Mouse (Mus musculus) ES-E14 (cell line): ENCODE results near the gene Atp8b3. TPM values are rescaled to one million over a fixed set of nuclear protein-coding genes. Genes with fewer than 3 reads are reported as not detected.

Experiments
- DNase-seq: peaks from one replicate; pipeline ENCODE4 v3.0.0-alpha.2; 2013; ENCODE audit warnings: low read depth, low spot score
- H3K27ac ChIP-seq: 2 replicates; pipeline ENCODE4 v1.5.1; 2012; ENCODE audit warnings: low read depth, mild to moderate bottlenecking, low read length, moderate library complexity, mixed read lengths; ENCODE audit not compliant: poor library complexity, insufficient read depth, severe bottlenecking
- H3K36me3 ChIP-seq: 2 replicates; pipeline ENCODE4 v1.6.1; 2012; ENCODE audit warnings: mild to moderate bottlenecking, low read length, moderate library complexity, mixed read lengths; ENCODE audit not compliant: control insufficient read depth, poor library complexity, insufficient read depth, severe bottlenecking
- H3K4me1 ChIP-seq, 2 experiments: fragments of 150-350 bp in 1 of 2; sonication (generic) in 1 of 2; 2 replicates each; pipeline ENCODE4 v1.6.1; 2012; ENCODE audit warnings: low read length in 2 of 2, mild to moderate bottlenecking in 1 of 2, mixed read lengths in 1 of 2; ENCODE audit not compliant: control insufficient read depth in 2 of 2, insufficient read depth in 2 of 2, poor library complexity in 1 of 2
- H3K4me3 ChIP-seq, 2 experiments: fragments of 150-350 bp in 1 of 2; sonication (generic) in 1 of 2; 2 replicates each; pipeline ENCODE4 v1.5.1; 2012; ENCODE audit warnings: low read length in 2 of 2, low read depth in 1 of 2, mild to moderate bottlenecking in 1 of 2, mixed read lengths in 1 of 2; ENCODE audit not compliant: insufficient read depth in 1 of 2, poor library complexity in 1 of 2, severe bottlenecking in 1 of 2
- H3K9ac ChIP-seq: 2 replicates; pipeline ENCODE4 v1.6.1; 2012; ENCODE audit warnings: low read depth, mild to moderate bottlenecking, low read length, mixed read lengths; ENCODE audit not compliant: poor library complexity, insufficient read depth, severe bottlenecking
- H3K9me3 ChIP-seq: fragments of 150-350 bp; sonication (generic); 2 replicates; pipeline ENCODE4 v1.6.1; 2012; ENCODE audit warnings: low read depth, mild to moderate bottlenecking, low read length; ENCODE audit not compliant: control insufficient read depth, insufficient read depth
- CHD2 ChIP-seq: IDR thresholded peaks from 2 replicates; pipeline ENCODE4 v1.6.1; 2014; ENCODE audit warnings: mild to moderate bottlenecking, low read depth, low read length, inconsistent platforms
- HCFC1 ChIP-seq: IDR thresholded peaks from 2 replicates; pipeline ENCODE4 v1.6.1; 2012; ENCODE audit warnings: low read length, inconsistent platforms, borderline replicate concordance; ENCODE audit not compliant: insufficient read depth
- MAFK ChIP-seq: IDR thresholded peaks from 2 replicates; pipeline ENCODE4 v1.6.1; 2014; ENCODE audit warnings: mild to moderate bottlenecking, low read depth, low read length, inconsistent platforms; ENCODE audit not compliant: insufficient read depth
- ZC3H11A ChIP-seq: IDR thresholded peaks from 2 replicates; pipeline ENCODE4 v1.6.1; 2012; ENCODE audit warnings: low read depth, mild to moderate bottlenecking, inconsistent platforms, low read length, borderline replicate concordance
- ZNF384 ChIP-seq: IDR thresholded peaks from 2 replicates; pipeline ENCODE4 v1.6.1; 2012; ENCODE audit warnings: low read depth, low read length, inconsistent platforms
- in situ Hi-C, 2 experiments: fragments of 600-800 bp; cut with MboI; formaldehyde crosslinking; loops; one replicate each; pipeline ENCODE4 v1.15.1; 2025; ENCODE audit warnings: low sequenced_read_pairs in 2 of 2, inconsistent platforms in 1 of 2; ENCODE audit not compliant: unreplicated experiment in 2 of 2
- total RNA-seq: library from RNA; depleted of rRNA; stranded (reverse); fragments of 300-350 nt; gene quantifications from 2 replicates; pipeline ENCODE4 v1.2.3, GENCODE M21; 2012

The Atp8b3 gene
- total RNA-seq, 1 experiment, result 0.80 TPM

- Histone ChIP-seq H3K4me3 (0 out of 4 replicates have a peak overlapping the region, but pooled peaks of 1 of the 2 experiments have one; percentile 4), H3K9ac (no peak overlapping the region), H3K9me3 (no peaks in the 10 kb centered on the region), H3K36me3 (no peaks in the 10 kb centered on the region; the same call in 1 of the 2 replicates), H3K27ac (no peak overlapping the region), H3K4me1 (peaks cover 3 to 16% of the 10 kb centered on the region in 2 experiments; a peak in 3 of 4 replicates)
- no peak for DNase-seq
- TF ChIP-seq CHD2 (no peak), HCFC1 (no peak), ZNF384 (no peak), MAFK (no peak), ZC3H11A (no peak)
- in situ Hi-C loops, result no loop called here
Observed at GRCm38 (mm10) chr10:80584642-80585552, 46.0 kb upstream of the Atp8b3 start.

- no peak for TF ChIP-seq ZNF384
- TF ChIP-seq ZC3H11A, result no peak
- no peaks in the 10 kb centered on the region for H3K9me3 ChIP-seq
- peak overlapping the region; percentile 32 to 33; a peak in 2 of 4 replicates for H3K4me3 ChIP-seq
- in situ Hi-C loops, result no loop called here
- peaks cover 3 to 12% of the 10 kb centered on the region in 2 experiments; a peak in 3 of 4 replicates for H3K4me1 ChIP-seq
- H3K27ac ChIP-seq, result no peak overlapping the region
- no peaks in the 10 kb centered on the region; the same call in 1 of the 2 replicates for H3K36me3 ChIP-seq
- H3K9ac ChIP-seq, result no peak overlapping the region
- DNase-seq, result no peak
Observed at GRCm38 (mm10) chr10:80584045-80584488, 45.1 kb upstream of the Atp8b3 start.

- in situ Hi-C loops, result no loop called here
- TF ChIP-seq ZC3H11A, result no peak
- no peak; the same call in 1 of the 2 replicates for TF ChIP-seq ZNF384
- TF ChIP-seq HCFC1, result no peak
- no peak overlapping the region for H3K27ac ChIP-seq
- H3K9me3 ChIP-seq, result no peaks in the 10 kb centered on the region
- no peak overlapping the region for H3K9ac ChIP-seq
- H3K4me3 ChIP-seq, result no peak overlapping the region
- H3K36me3 ChIP-seq, result no peaks in the 10 kb centered on the region; the same call in 1 of the 2 replicates
- DNase-seq, result no peak
- H3K4me1 ChIP-seq, result peaks cover 3 to 13% of the 10 kb centered on the region in 2 experiments; a peak in 2 of 4 replicates
Observed at GRCm38 (mm10) chr10:80583047-80583446, 44.1 kb upstream of the Atp8b3 start.

- H3K4me1 ChIP-seq, result peaks cover 4 to 21% of the 10 kb centered on the region in 2 experiments; a peak in 3 of 4 replicates
- in situ Hi-C loops, result no loop called here
- H3K36me3 ChIP-seq, result no peaks in the 10 kb centered on the region; the same call in 1 of the 2 replicates
- no peaks in the 10 kb centered on the region for H3K9me3 ChIP-seq
- peak overlapping the region; percentile 56 for H3K9ac ChIP-seq
- peak overlapping the region; percentile 96 for H3K4me3 ChIP-seq
- DNase-seq, result peak; percentile 83
- no peak for TF ChIP-seq MAFK
- no peak for TF ChIP-seq CHD2
- no peak for TF ChIP-seq ZNF384
- no peak for TF ChIP-seq HCFC1
- no peak for TF ChIP-seq ZC3H11A
- peak overlapping the region; percentile 6; the same call in 1 of the 2 replicates for H3K27ac ChIP-seq
Observed at GRCm38 (mm10) chr10:80578911-80579310, 40.0 kb upstream of the Atp8b3 start.
